Mouse (Mus musculus) cerebral cortex, adult 2 months (tissue): Measurements from ENCODE around the gene Pcbp1.

Experiments used
- WGBS: fragments of 180-500 bp; shearing (Covaris S2); methylation state at CpG from one replicate; pipeline ENCODE4 v1.1.7; 2018; 5-methylcytosine and 5-hydroxymethylcytosine counted together

The Pcbp1 gene

GRCm38 (mm10) chr6:86523755-86524434, 2.2 kb downstream of the Pcbp1 start:
- under 1% methylated on average over 15 of the region's 15 CpGs for WGBS

- 20% methylated on average over 3 of the region's 3 CpGs for WGBS
These were observed 2.8 kb downstream of the Pcbp1 start for GRCm38 (mm10) chr6:86523242-86523754.

DNA sequence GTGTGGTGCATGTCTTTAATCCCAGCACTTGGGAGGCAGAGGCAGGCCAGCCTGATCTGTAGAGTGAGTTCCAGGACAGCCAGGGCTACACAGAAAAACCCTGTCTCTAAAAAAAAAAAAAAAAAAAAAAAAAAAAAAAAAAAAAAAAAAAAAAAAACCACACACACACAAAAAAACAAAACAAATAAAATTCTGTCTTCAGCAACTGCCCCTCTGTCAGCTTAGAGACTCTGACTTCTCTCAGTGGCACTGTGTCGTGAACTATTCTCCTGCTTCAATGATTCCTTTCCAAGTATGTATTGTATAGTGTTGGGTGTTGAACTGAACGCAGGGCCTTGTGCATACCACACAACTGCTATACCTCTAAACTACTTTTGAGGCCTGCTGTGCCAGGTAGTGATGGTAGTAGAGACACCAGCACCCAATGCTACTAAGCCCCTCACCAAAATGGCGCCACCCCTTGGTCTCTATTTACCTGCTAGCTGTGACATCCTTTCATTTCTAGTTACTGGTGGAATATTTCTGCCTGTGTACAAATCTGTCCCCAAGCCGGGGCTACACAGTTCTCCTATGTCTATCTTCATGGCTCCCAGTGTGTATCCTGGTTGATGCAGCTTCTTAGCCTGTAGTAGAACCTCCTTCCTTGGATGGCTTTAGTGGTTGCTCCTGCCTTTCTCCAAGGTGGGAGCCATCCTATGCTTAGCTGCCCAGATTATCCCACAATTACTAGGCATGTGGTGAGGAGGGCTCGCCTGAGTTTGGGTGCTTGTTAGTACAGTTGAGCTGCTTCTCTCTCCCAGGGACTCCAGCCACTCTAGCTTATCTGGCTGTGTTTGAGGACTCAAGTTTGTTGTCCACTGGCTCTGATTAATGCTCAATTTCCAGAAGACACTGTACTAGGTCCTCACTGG, 3.9 kb downstream of the Pcbp1 start:
- 75% methylated on average over 5 of the region's 5 CpGs for WGBS

- 83% methylated on average over 3 of the region's 3 CpGs for WGBS
These were observed 6.3 kb downstream of the Pcbp1 start for GRCm38 (mm10) chr6:86519767-86520345.

DNA sequence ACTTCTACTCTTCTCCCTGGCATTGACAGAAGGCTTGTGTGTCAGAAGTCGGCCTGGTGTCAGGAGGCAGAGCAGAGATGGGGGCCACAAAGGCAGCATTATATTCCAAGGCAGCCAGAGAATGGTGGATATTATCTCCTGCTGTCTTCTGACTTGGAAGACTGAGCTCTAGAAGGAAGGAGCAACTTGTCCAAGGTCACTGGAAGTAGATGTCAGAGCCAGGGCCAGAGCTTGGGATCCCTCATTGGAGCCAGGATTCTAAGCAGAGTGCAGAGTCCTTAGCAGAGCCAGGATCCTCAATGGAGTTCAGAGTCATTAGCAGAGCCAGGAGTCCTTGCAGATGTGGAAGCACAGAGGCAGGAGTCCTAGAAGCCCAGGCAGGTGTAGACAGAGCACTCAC, 10.1 kb downstream of the Pcbp1 start:
- WGBS = 74% methylated on average over 1 of the region's 1 CpGs

GRCm38 (mm10) chr6:86513296-86513695, 12.8 kb downstream of the Pcbp1 start:
- WGBS = 85% methylated on average over 4 of the region's 4 CpGs

- 81% methylated on average over 4 of the region's 4 CpGs for WGBS
These were observed 15.1 kb downstream of the Pcbp1 start for GRCm38 (mm10) chr6:86510979-86511378.

DNA sequence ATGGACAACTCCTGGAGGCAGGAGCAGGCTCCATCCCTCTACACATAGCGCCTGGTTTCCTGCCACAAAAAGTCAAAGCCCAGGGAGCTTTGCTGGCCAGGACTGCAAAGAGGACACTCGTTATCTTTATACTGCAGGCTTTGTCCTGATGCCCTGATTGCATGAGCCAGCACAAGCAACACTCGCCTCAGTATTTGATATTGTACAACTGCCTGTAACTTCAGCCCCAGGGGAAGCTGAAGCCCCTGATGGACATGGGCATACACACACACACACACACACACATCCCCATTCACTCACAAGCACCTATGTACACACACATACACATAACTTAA, 16.3 kb downstream of the Pcbp1 start:
- 63% methylated on average over 3 of the region's 3 CpGs for WGBS

GRCm38 (mm10) chr6:86509194-86509865, 16.8 kb downstream of the Pcbp1 start:
- 92% methylated on average over 4 of the region's 4 CpGs for WGBS

- WGBS = 85% methylated on average over 3 of the region's 3 CpGs
These were observed 17.4 kb downstream of the Pcbp1 start for GRCm38 (mm10) chr6:86508736-86509135.

DNA sequence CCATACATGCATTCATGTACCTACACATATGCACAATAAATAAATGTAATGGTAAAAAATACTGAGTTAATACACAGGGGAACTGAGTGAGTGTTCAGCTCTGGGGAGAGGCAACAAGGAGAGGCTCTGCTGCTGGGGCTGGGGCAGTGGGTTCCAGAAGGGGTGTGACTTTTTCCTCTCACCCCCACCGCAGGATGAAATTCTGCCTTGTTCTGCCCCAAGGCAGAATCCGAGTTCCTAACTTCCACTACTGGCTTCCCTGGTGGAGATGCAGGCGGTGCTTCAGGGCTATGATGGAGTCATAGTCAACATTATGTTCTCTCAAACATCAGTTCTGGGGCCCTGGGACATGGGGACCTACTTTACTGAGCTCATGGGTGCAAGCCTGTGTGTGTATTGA, 19.8 kb downstream of the Pcbp1 start:
- WGBS = 87% methylated on average over 3 of the region's 3 CpGs

DNA sequence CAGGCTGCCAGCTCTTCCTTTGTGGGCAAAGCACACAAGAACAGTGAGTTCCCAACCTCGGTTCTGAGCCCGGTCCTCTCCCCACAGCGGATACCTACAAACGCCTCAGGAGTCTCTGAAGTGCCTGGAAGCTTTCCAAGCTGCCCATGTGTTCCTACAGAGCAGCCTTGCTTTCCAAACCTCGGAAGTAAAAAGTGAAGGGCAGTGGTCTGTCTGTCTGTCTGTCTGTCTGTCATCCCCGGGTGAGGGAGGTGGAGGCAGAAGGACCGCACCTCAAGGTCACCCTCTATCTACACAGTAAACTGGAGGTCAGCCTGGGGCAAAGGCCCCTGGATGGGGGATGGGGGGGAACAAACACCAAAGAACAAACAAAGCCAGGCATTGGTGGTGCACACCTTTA, 20.4 kb downstream of the Pcbp1 start:
- WGBS = 61% methylated on average over 7 of the region's 7 CpGs

- 92% methylated on average over 4 of the region's 4 CpGs for WGBS
These were observed 22.6 kb downstream of the Pcbp1 start for GRCm38 (mm10) chr6:86503513-86503912.

DNA sequence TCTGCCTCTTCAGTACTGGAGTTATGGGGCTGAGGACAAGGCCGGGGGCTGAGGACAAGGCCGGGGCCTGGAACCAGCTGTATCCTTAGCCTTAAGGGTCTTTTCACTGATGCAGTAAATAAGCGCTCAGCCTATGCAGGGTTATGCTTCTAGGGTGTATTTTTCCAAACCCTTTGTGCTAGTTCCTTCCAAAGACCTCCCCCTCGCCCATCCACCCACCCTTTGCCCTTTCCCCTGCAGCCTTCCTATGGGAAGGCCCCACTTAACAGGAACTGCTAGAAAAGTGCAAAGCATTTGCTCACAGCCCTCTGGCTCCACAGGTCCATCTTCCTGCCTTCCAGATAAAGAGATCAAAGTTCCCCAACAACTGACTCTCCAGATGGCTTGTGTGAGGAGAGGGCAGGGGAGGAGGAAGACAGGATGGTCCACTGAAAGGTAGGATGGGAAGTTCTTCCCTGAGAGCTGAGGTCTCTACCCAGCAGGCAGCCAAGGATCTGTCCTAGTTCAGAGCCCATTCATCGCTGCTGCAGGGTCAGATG, 26.5 kb downstream of the Pcbp1 start:
- WGBS = 87% methylated on average over 5 of the region's 5 CpGs

DNA sequence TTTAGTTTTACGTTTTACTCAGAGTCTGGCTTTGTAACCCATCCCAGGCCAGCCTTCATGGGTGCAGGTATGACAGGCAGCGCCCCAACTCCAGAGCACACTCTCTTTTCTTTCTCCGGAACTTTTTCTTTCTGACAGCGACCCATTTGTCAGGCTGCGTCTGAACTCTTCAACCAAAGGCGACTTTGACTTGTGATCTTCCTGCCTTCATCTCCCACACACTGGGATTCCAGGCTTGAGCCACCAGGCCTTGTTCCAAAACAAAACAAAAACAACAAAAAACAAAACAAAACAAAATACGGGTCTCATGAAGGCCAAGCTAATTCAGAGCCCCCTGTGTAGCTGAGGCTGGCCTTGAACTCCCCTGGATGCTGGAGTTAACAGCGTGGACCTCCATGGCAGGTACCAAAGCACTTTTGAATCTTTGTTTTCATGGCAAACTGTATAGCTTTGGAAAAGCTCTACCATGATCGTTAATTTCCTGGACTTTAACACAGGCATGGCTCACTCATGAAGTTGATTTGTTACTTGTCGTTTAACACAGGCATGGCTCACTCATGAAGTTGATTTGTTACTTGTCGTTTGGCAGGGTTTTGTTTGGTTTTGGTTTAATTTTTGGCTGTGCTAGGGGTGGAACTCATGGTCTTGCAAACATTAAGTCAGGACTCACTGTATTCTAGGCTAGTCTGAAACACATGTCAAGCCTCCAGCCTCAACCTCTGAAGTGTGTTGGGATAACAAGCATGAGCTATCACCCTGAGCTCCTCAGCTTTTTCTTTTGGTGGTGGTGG, 28.0 kb downstream of the Pcbp1 start:
- WGBS = 74% methylated on average over 11 of the region's 11 CpGs

GRCm38 (mm10) chr6:86497071-86497815, 28.9 kb downstream of the Pcbp1 start:
- 42% methylated on average over 13 of the region's 13 CpGs for WGBS

DNA sequence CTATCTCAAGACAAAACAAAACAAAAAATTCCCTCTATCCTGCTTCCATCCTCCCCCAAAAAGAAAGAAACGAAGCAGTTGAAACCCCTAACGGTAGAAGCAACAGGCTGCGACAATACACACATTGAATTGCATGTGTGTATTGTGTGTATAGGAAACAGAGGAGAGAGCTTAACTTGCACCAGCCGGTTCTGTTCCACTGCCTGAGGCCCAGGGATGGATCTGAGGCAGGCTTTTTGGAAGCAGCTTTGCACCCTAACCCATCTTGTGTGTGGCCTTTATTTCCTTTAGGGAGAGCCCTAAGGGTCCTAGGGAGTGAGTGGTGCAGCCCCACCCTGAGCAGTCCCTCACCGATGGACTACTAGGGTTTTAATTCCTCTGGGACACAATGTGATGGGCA, 29.5 kb downstream of the Pcbp1 start:
- 71% methylated on average over 5 of the region's 5 CpGs for WGBS

- WGBS = 91% methylated on average over 8 of the region's 8 CpGs
These were observed 30.0 kb downstream of the Pcbp1 start for GRCm38 (mm10) chr6:86496127-86496526.

GRCm38 (mm10) chr6:86495661-86496060, 30.5 kb downstream of the Pcbp1 start:
- WGBS = 70% methylated on average over 3 of the region's 3 CpGs

DNA sequence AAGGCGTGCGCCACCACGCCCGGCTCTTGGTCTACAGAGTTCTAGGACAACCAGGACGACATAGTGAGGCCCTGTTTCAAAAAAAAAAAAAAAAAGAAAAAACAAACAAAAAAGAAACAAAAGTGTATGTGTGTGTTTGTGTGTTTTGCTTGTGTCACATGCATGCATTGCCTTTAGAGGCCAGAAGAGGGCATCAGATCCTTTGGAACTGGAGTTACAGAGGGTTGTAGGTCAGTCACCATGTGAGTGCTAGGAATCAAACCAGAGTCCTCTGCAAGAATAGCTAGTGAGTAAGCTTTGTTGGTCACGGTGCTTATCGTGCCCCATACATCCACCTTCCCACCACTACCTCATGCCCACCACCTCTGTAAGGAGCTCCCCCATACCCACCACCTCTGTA, 31.4 kb downstream of the Pcbp1 start:
- WGBS = 96% methylated on average over 7 of the region's 7 CpGs
